Mouse (Mus musculus) intestine, embryonic 14.5 days (tissue): ENCODE measurements around the gene Copz1. TPM values are rescaled to one million over a fixed set of nuclear protein-coding genes. Genes with fewer than 3 reads are reported as not detected.
A peak's percentile ranks its signal among the peaks of the same experiment; 100 is the strongest.

ENCODE experiments used
- ATAC-seq: fragments of 200-750 bp; cut with Nextera tagmentation; replicated peaks from 2 replicates; pipeline ENCODE4 v1.8.0; 2017; ENCODE audit warnings: low read depth, moderate number of reproducible peaks, moderate TSS enrichment, moderate library complexity; ENCODE audit not compliant: low FRiP score, low TSS enrichment
- DNase-seq: peaks from one replicate; pipeline ENCODE4 v3.0.0-alpha.2; 2018; ENCODE audit warnings: low spot score
- H3K27ac ChIP-seq: fragments of 300-500 bp; sonication (generic); 2 replicates; pipeline ENCODE4 v1.5.1; 2014; ENCODE audit warnings: low read depth, mild to moderate bottlenecking, control low read depth
- H3K27me3 ChIP-seq: fragments of 300-500 bp; sonication (generic); replicated peaks from 2 replicates; pipeline ENCODE4 v1.6.1; 2014; ENCODE audit warnings: low read length, control low read depth; ENCODE audit not compliant: control insufficient read depth, insufficient read depth
- H3K36me3 ChIP-seq: fragments of 300-500 bp; sonication (generic); 2 replicates; pipeline ENCODE4 v1.6.1; 2014; ENCODE audit warnings: low read length, control low read depth; ENCODE audit not compliant: control insufficient read depth, insufficient read depth
- H3K4me1 ChIP-seq: fragments of 300-500 bp; sonication (generic); replicated peaks from 2 replicates; pipeline ENCODE4 v1.6.1; 2014; ENCODE audit warnings: low read length, control low read depth, mixed read lengths; ENCODE audit not compliant: control insufficient read depth, insufficient read depth
- H3K4me2 ChIP-seq: fragments of 300-500 bp; sonication (generic); 2 replicates; pipeline ENCODE4 v1.6.1; 2014; ENCODE audit warnings: low read length
- H3K4me3 ChIP-seq: fragments of 300-500 bp; sonication (generic); 2 replicates; pipeline ENCODE4 v1.5.1; 2014; ENCODE audit warnings: low read depth, low read length, control low read depth, mixed read lengths
- H3K9ac ChIP-seq: fragments of 300-500 bp; sonication (generic); 2 replicates; pipeline ENCODE4 v1.6.1; 2014; ENCODE audit warnings: mild to moderate bottlenecking, low read length
- H3K9me3 ChIP-seq: fragments of 300-500 bp; sonication (generic); 2 replicates; pipeline ENCODE4 v1.6.1; 2016; ENCODE audit warnings: low read length, control low read depth; ENCODE audit not compliant: control insufficient read depth
- WGBS: fragments of 180-500 bp; shearing (Covaris S2); extraction: QIAGEN DNeasy Blood & Tissue Kit; methylation state at CpG from one replicate; pipeline ENCODE4 v1.1.7; 2014; 5-methylcytosine and 5-hydroxymethylcytosine counted together
- polyA plus RNA-seq: library from polyadenylated mRNA; unstranded; fragments of >200 nt; fragmentation: Nextera tagmentation; extraction: Ambion mirVana; gene quantifications from 2 replicates; pipeline ENCODE4 v1.2.1, GENCODE M21; 2014

Copz1 gene
- polyA plus RNA-seq, 1 experiment from 2014 or later = 266 TPM

DNA sequence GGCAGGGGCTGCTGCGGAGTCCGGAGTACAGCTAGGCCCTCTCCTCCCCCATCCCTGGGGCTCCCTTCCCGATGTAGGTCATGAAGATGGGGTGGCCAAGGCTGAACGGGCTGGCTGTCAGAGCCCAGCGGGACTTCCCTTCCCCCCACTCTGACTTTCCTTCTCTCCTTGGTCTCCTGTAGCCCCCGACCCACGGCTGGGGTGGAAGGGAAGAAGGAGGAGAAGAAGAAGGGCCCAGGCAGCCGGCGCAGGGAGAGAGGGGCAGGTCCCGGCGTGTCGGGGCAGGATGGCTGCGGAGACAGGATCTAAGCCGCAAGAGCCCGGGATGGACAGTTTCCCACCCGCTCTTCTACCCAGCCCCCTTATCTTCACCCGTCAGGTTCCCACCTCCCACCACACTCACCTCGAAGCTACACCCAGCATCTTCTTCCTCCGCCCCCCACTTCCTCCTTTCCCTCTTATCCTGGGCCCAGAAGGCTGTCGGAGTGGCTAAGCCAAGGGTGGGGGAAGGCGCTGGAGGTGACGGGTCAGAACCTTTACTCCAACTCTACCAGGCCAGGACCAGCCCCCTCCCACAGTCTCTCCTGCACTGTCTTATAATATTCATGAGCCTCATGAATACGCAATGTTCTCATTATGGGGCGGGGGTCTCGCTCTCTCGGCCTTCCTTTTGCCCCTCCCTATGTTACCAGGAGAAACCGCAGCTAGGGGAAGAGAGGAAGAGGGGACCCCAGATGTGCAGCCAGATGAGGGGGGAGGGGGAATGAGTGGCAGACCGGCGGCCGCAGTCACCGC, 66.8 kb downstream of the Copz1 start:
- H3K27me3 ChIP-seq = peaks cover 34% of the 10 kb centered on the region
- H3K4me3 ChIP-seq = peak overlapping the region; percentile 52
- H3K27ac ChIP-seq = no peak overlapping the region
- peaks cover 8% of the 10 kb centered on the region; the same call in 1 of the 2 replicates for H3K4me1 ChIP-seq
- H3K9me3 ChIP-seq = no peaks in the 10 kb centered on the region
- DNase-seq (no peak), ATAC-seq (peak; percentile 16)
- H3K36me3 ChIP-seq = peaks cover 5% of the 10 kb centered on the region; the same call in 1 of the 2 replicates
- H3K4me2 ChIP-seq = peak overlapping the region; percentile 94
- WGBS = 4% methylated on average over 29 of the region's 31 CpGs
- H3K9ac ChIP-seq = peak overlapping the region; percentile 20; the same call in 1 of the 2 replicates

- Histone ChIP-seq H3K4me1 (0 out of 2 replicates have a peak, but pooled peaks cover 7% of the 10 kb centered on the region), H3K36me3 (peaks cover 11% of the 10 kb centered on the region), H3K9me3 (no peaks in the 10 kb centered on the region), H3K4me3 (peak within 1 kb of the TSS; percentile 52), H3K4me2 (peak within 1 kb of the TSS; percentile 94), H3K9ac (peak within 1 kb of the TSS; percentile 20; the same call in 1 of the 2 replicates), H3K27ac (no peak within 1 kb of the TSS), H3K27me3 (peaks cover 34% of the 10 kb centered on the region)
- WGBS = 0% methylated on average over 26 of the region's 26 CpGs
- ATAC-seq = peak; percentile 33; the same call in 1 of the 2 replicates
- peak; percentile 75 for DNase-seq
These were observed 67.4 kb downstream of the Copz1 start, which contains the start of gene Zfp385a for GRCm38 (mm10) chr15:103339961-103340337. Zfp385a (minus strand) TSS chr15:103340093.

GRCm38 (mm10) chr15:103340786-103341185, 68.3 kb downstream of the Copz1 start:
- Histone ChIP-seq H3K4me2 (no peak overlapping the region), H3K36me3 (peaks cover 19% of the 10 kb centered on the region), H3K27me3 (peaks cover 34% of the 10 kb centered on the region), H3K9ac (no peak overlapping the region), H3K4me1 (0 out of 2 replicates have a peak, but pooled peaks cover 7% of the 10 kb centered on the region), H3K4me3 (no peak overlapping the region), H3K27ac (no peak overlapping the region), H3K9me3 (no peaks in the 10 kb centered on the region)
- 20% methylated on average over 4 of the region's 4 CpGs for WGBS
- ATAC-seq (no peak), DNase-seq (no peak)

GRCm38 (mm10) chr15:103341547-103341946, 69.0 kb downstream of the Copz1 start:
- Histone ChIP-seq H3K9me3 (no peaks in the 10 kb centered on the region), H3K4me1 (0 out of 2 replicates have a peak, but pooled peaks cover 7% of the 10 kb centered on the region), H3K36me3 (peaks cover 27% of the 10 kb centered on the region), H3K27me3 (peaks cover 34% of the 10 kb centered on the region), H3K9ac (no peak overlapping the region), H3K27ac (no peak overlapping the region), H3K4me3 (no peak overlapping the region), H3K4me2 (no peak overlapping the region)
- 47% methylated on average over 8 of the region's 8 CpGs for WGBS
- ATAC-seq (no peak), DNase-seq (no peak)

GRCm38 (mm10) chr15:103342415-103342814, 69.9 kb downstream of the Copz1 start:
- ATAC-seq = no peak

GRCm38 (mm10) chr15:103343008-103343407, 70.5 kb downstream of the Copz1 start:
- H3K4me2 ChIP-seq = no peak overlapping the region
- H3K36me3 ChIP-seq = peaks cover 41% of the 10 kb centered on the region
- DNase-seq = no peak
- 69% methylated on average over 2 of the region's 3 CpGs for WGBS
- H3K27me3 ChIP-seq = peaks cover 30% of the 10 kb centered on the region
- ATAC-seq = no peak
- no peak overlapping the region for H3K9ac ChIP-seq
- H3K27ac ChIP-seq = no peak overlapping the region
- no peak overlapping the region for H3K4me3 ChIP-seq
- H3K4me1 ChIP-seq = no peaks in the 10 kb centered on the region
- no peaks in the 10 kb centered on the region for H3K9me3 ChIP-seq

More at GRCm38 (mm10) chr15:103342415-103342814, 69.9 kb downstream of the Copz1 start:
- Histone ChIP-seq H3K27me3 (peaks cover 34% of the 10 kb centered on the region), H3K27ac (no peak overlapping the region), H3K9me3 (no peaks in the 10 kb centered on the region), H3K36me3 (peaks cover 35% of the 10 kb centered on the region), H3K9ac (no peak overlapping the region), H3K4me1 (0 out of 2 replicates have a peak, but pooled peaks cover 2% of the 10 kb centered on the region), H3K4me3 (no peak overlapping the region), H3K4me2 (no peak overlapping the region)
- DNase-seq = peak; percentile 86
- 20% methylated on average over 4 of the region's 4 CpGs for WGBS

- no peak overlapping the region for H3K4me3 ChIP-seq
- no peaks in the 10 kb centered on the region for H3K4me1 ChIP-seq
- H3K4me2 ChIP-seq = no peak overlapping the region
- peaks cover 46% of the 10 kb centered on the region for H3K36me3 ChIP-seq
- ATAC-seq (no peak), DNase-seq (no peak)
- no peak overlapping the region for H3K9ac ChIP-seq
- peaks cover 25% of the 10 kb centered on the region for H3K27me3 ChIP-seq
- H3K9me3 ChIP-seq = no peaks in the 10 kb centered on the region
- no peak overlapping the region for H3K27ac ChIP-seq
These were observed 71.0 kb downstream of the Copz1 start for GRCm38 (mm10) chr15:103343556-103343955.

DNA sequence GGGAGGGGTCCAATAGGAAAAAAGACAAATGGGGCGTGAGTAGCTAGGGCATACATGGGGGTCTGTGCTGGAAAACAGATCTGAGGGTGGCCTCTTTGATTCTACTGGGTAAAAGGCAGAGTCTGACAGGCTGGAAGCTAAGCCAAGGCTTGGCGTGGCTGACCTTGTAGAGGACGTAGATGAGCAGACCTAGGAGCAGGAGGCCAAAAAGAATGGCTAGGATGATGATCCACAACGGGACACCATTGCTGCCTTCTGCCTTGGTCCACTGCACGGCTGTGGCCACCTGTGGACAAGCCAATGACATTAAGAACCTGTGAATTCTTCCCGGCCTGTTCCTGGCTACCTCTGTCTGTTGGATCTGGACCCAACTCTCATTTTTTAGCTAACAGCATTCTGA, 73.3 kb downstream of the Copz1 start:
- WGBS = 91% methylated on average over 6 of the region's 6 CpGs
- Histone ChIP-seq H3K36me3 (peaks cover 69% of the 10 kb centered on the region), H3K27ac (no peak overlapping the region), H3K9ac (no peak overlapping the region), H3K4me3 (no peak overlapping the region), H3K27me3 (peaks cover 10% of the 10 kb centered on the region; the same call in 1 of the 2 replicates), H3K4me2 (no peak overlapping the region), H3K4me1 (no peaks in the 10 kb centered on the region), H3K9me3 (no peaks in the 10 kb centered on the region)
- no peak for ATAC-seq
- DNase-seq = no peak
